Mouse (Mus musculus) limb, embryonic 10.5 days (tissue): ENCODE measurements around the gene Vmn1r21. TPM values are rescaled to one million over a fixed set of nuclear protein-coding genes. Genes with fewer than 3 reads are reported as not detected.

ENCODE experiments used
- DNase-seq: peaks from one replicate; pipeline ENCODE4 v3.0.0-alpha.2; 2017; ENCODE audit warnings: low spot score
- H3K27ac ChIP-seq: fragments of 300-500 bp; sonication (generic); 2 replicates; pipeline ENCODE4 v1.5.1; 2016; ENCODE audit warnings: mild to moderate bottlenecking
- H3K27me3 ChIP-seq: fragments of 300-500 bp; sonication (generic); 2 replicates; pipeline ENCODE4 v1.6.1; 2016; ENCODE audit warnings: low read depth, mild to moderate bottlenecking; ENCODE audit not compliant: poor library complexity, severe bottlenecking
- H3K36me3 ChIP-seq: fragments of 300-500 bp; sonication (generic); 2 replicates; pipeline ENCODE4 v1.6.1; 2016; ENCODE audit warnings: mild to moderate bottlenecking, moderate library complexity
- H3K4me1 ChIP-seq: fragments of 300-500 bp; sonication (generic); 2 replicates; pipeline ENCODE4 v1.6.1; 2016
- H3K4me3 ChIP-seq: fragments of 300-500 bp; sonication (generic); 2 replicates; pipeline ENCODE4 v1.5.1; 2016; ENCODE audit warnings: mild to moderate bottlenecking, moderate library complexity
- H3K9me3 ChIP-seq: fragments of 300-500 bp; sonication (generic); replicated peaks from 2 replicates; pipeline ENCODE4 v1.6.1; 2016; ENCODE audit warnings: mild to moderate bottlenecking
- WGBS: fragments of 180-500 bp; shearing (Covaris S2); methylation state at CpG from one replicate; pipeline ENCODE4 v1.1.7; 2016; 5-methylcytosine and 5-hydroxymethylcytosine counted together
- polyA plus RNA-seq: library from polyadenylated mRNA; unstranded; fragments of >200 nt; fragmentation: Nextera tagmentation; extraction: Ambion mirVana; gene quantifications from 2 replicates; pipeline ENCODE4 v1.2.1, GENCODE M21; 2016

The Vmn1r21 gene
- polyA plus RNA-seq, 1 experiment from 2014 or later: not detected

- no peak overlapping the region for H3K4me3 ChIP-seq
- no peaks in the 10 kb centered on the region for H3K4me1 ChIP-seq
- H3K27me3 ChIP-seq: no peaks in the 10 kb centered on the region
- H3K9me3 ChIP-seq: no peaks in the 10 kb centered on the region
- 94% methylated on average over 5 of the region's 5 CpGs for WGBS
- H3K27ac ChIP-seq: no peak overlapping the region
- peaks cover 24% of the 10 kb centered on the region for H3K36me3 ChIP-seq
- no peak for DNase-seq
Observed at GRCm38 (mm10) chr6:57805218-57806069, 44.7 kb downstream of the Vmn1r21 start.

GRCm38 (mm10) chr6:57803130-57803529 is 47.0 kb downstream of the Vmn1r21 start:
- Histone ChIP-seq H3K36me3 (peaks cover 19% of the 10 kb centered on the region), H3K4me3 (no peak overlapping the region), H3K4me1 (no peaks in the 10 kb centered on the region), H3K9me3 (no peaks in the 10 kb centered on the region), H3K27ac (no peak overlapping the region), H3K27me3 (no peaks in the 10 kb centered on the region)
- WGBS: 89% methylated on average over 2 of the region's 2 CpGs
- no peak for DNase-seq

GRCm38 (mm10) chr6:57798986-57799385 is 51.2 kb downstream of the Vmn1r21 start:
- DNase-seq: no peak
- H3K9me3 ChIP-seq: no peaks in the 10 kb centered on the region
- 0 out of 2 replicates have a peak, but pooled peaks cover 6% of the 10 kb centered on the region for H3K36me3 ChIP-seq
- H3K4me3 ChIP-seq: no peak overlapping the region
- no peaks in the 10 kb centered on the region for H3K27me3 ChIP-seq
- no peaks in the 10 kb centered on the region; the same call in 1 of the 2 replicates for H3K4me1 ChIP-seq
- WGBS: 92% methylated on average over 1 of the region's 1 CpGs
- H3K27ac ChIP-seq: no peak overlapping the region

- H3K27ac ChIP-seq: no peak overlapping the region
- no peaks in the 10 kb centered on the region; the same call in 1 of the 2 replicates for H3K4me1 ChIP-seq
- 0 out of 2 replicates have a peak, but pooled peaks cover 6% of the 10 kb centered on the region for H3K36me3 ChIP-seq
- 88% methylated on average over 3 of the region's 3 CpGs for WGBS
- no peak for DNase-seq
- no peaks in the 10 kb centered on the region for H3K27me3 ChIP-seq
- no peaks in the 10 kb centered on the region for H3K9me3 ChIP-seq
- H3K4me3 ChIP-seq: no peak overlapping the region
Observed at GRCm38 (mm10) chr6:57796853-57797423, 53.2 kb downstream of the Vmn1r21 start.

GRCm38 (mm10) chr6:57795835-57796234 is 54.3 kb downstream of the Vmn1r21 start:
- WGBS: 70% methylated on average over 3 of the region's 3 CpGs
- Histone ChIP-seq H3K4me1 (no peaks in the 10 kb centered on the region; the same call in 1 of the 2 replicates), H3K4me3 (no peak overlapping the region), H3K36me3 (0 out of 2 replicates have a peak, but pooled peaks cover 4% of the 10 kb centered on the region), H3K9me3 (no peaks in the 10 kb centered on the region), H3K27ac (no peak overlapping the region), H3K27me3 (no peaks in the 10 kb centered on the region)
- DNase-seq: no peak

Other genes with a start within 250 kb of the Vmn1r21 start
- gene Pyurf, start 158.3 kb downstream of the Vmn1r21 start, polyA plus RNA-seq: 18.7 and 18.8 TPM in 2 replicates
- 29.9 and 34.3 TPM in 2 replicates for gene Lancl2, start 147.8 kb downstream of the Vmn1r21 start, polyA plus RNA-seq
- gene Vopp1, start 25.2 kb downstream of the Vmn1r21 start, polyA plus RNA-seq: 51.7 and 60.3 TPM in 2 replicates
- gene Vmn1r22, start 57.7 kb upstream of the Vmn1r21 start, polyA plus RNA-seq: not detected in 2 replicates
- not detected in 2 replicates for gene Vmn1r23, start 76.5 kb upstream of the Vmn1r21 start, polyA plus RNA-seq
- not detected in 2 replicates for gene Vmn1r24, start 111.2 kb upstream of the Vmn1r21 start, polyA plus RNA-seq
- gene Vmn1r25, start 130.5 kb upstream of the Vmn1r21 start, polyA plus RNA-seq: not detected in 2 replicates
- gene Vmn1r26, start 164.8 kb upstream of the Vmn1r21 start, polyA plus RNA-seq: not detected in 2 replicates